Mouse (Mus musculus) kidney, postnatal 10 days (tissue): ENCODE measurements at regions not wholly inside any gene's neighbourhood (a gene's known extent, or its start where the extent isn't known, plus 50 kb on each side); places are given as distances from the start of the nearest gene placed in this dataset.
"Not testable (repeated sequence)": the region's sequence is repeated elsewhere in the genome, so short reads cannot be mapped to it uniquely, and the experiment has no call there.

Source experiments
- DNase-seq: peaks from one replicate; pipeline ENCODE4 v3.0.0; 2021; ENCODE audit warnings: mixed read lengths

DNA sequence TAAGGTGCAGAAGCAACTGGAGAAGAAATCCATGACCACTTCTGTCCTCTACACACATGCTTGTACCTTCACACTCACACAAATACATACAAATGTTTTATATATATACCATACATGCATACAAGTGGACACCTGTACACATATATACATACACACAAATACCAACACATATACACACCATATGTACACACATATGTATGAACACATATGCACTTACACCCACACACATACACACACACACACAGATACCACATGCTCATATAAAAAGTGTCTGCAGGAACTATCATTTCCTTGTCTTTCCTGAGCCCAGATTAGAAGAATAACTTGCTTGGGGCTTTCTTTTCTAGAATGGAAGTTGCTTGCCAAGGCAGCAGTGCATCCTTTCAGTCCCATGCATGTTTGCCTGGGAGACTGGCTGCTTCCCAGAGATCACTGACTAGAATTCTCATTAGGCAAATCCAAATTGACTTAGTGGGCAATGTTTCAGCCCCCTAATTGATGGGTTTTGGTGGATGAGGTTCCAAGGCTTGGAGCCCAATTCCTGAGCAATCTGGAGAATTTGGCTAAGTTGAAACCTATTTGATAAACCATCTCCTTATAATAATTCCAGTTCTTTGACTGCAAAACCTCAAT lies 169.2 kb upstream of the Hddc2 start:
- DNase-seq = no peak

DNA sequence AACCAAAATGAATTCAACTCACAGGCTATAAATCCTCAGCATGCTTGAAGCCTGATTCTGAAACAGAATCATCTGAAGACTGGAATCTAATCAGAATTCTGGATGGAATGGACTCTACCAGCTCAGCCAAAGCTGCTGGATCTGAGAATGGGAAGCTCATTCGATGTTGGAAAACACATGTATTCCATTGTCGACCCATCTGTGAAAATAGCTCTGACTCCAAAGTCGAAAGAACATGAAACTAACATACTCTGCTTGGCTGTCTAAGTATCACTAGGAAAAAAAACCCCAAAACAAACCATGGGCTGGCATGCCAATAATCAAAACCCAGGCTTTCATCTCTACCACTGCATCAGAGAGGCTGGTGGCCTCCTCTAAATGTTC lies 168.7 kb upstream of the Hddc2 start:
- DNase-seq = no peak

DNA sequence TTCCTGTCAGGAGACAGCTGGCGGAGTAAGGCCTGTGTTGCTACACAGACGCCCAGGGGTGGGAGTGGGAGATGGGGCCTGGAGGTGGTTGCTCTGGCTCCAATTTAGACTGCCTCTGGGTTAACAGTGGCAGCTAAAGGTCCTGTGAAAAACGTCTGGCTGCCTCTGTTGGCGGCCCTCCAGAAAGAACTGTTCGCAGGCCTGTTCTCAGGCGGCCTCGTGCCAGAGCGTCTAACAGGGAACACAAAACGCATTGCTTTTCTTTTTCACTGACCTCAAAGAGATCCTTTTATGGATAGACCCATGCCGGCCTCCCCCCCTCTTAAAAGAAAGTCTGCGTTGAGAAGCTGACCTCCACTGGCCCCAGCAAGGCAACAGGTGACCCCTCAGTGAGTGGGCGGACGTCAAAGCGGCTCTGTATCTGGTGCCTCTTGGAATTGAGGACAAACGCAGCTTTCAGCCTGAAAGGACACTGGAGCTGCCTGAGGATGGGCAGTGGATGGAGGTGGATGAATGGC lies 140.0 kb upstream of the Hddc2 start:
- peak; percentile 75 for DNase-seq

- no peak for DNase-seq
Measured at GRCm38 (mm10) chr10:31189577-31189976, 123.6 kb upstream of the Hddc2 start.

GRCm38 (mm10) chr10:31212164-31212563 lies 101.0 kb upstream of the Hddc2 start:
- DNase-seq = not testable (repeated sequence)

DNA sequence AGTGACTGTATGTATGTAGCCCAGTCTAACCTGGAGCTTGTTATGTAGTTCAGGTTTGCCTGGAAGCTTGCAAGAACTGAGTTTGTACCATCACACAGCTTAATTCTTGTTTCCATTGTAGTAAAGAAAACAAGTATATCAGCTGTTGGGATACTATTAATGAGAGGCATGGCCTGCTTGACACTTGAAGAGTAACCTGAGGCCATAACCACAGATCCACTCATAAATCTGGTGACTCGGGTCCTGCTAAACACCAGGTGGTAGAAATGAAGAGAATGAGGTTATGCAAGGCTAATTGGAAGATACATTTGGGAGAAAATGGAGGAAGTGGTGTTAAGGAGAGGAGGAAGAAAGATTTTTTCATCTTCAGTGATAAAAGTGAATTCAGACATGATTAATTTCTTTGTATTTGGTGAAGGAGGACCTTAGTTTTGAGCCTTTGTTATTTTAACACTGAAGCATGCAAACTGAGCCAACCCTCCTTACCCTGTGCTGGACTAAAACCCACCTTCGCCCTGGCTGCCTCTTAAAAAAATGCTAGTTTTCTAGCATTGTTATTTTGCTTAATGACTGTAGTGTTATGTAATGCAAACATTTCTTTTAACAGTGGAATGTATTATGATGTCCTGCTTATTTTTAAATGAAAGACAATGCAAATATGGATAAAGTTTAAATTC lies 100.3 kb upstream of the Hddc2 start:
- no peak for DNase-seq

DNA sequence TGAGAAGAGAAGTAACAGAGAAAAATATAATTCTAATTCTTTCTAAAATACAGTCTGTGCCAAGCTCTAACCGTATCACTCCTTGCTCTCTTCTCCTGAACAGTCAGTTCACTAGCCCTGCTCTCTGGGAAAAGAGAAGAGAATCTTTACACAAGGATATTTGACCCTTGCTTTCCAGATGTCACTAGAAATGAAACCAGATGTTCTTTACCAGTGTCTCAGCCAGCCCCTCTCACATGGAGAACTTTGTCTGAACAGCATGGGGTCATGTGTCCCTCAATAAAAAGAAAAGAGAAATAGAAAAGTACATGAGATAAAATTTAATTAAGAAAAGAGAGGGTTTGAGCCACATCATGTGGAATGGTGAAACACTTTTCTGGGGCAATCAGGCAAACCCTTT lies 91.3 kb upstream of the Hddc2 start:
- DNase-seq = no peak

- no peak for DNase-seq
Measured at GRCm38 (mm10) chr10:31229078-31229477, 84.1 kb upstream of the Hddc2 start.

- no peak for DNase-seq
Measured at GRCm38 (mm10) chr10:31242442-31242966, 70.7 kb upstream of the Hddc2 start.

GRCm38 (mm10) chr10:31252584-31253381 lies 60.4 kb upstream of the Hddc2 start:
- no peak for DNase-seq

GRCm38 (mm10) chr10:31256934-31257333 lies 56.2 kb upstream of the Hddc2 start:
- DNase-seq = no peak

- no peak for DNase-seq
Measured at GRCm38 (mm10) chr10:31257611-31258010, 55.6 kb upstream of the Hddc2 start.

GRCm38 (mm10) chr10:31260914-31261313 lies 52.3 kb upstream of the Hddc2 start:
- peak; percentile 33 for DNase-seq
